Mouse (Mus musculus) hindbrain, embryonic 16.5 days (tissue): ENCODE measurements around the gene 9030612E09Rik. TPM values are rescaled to one million over a fixed set of nuclear protein-coding genes. Genes with fewer than 3 reads are reported as not detected.

ENCODE experiments used
- ATAC-seq: fragments of 200-750 bp; cut with Nextera tagmentation; 2 replicates; pipeline ENCODE4 v1.8.0; 2017; ENCODE audit warnings: moderate TSS enrichment, moderate library complexity
- H3K27ac ChIP-seq: fragments of 300-500 bp; sonication (generic); 2 replicates; pipeline ENCODE4 v1.5.1; 2014; ENCODE audit warnings: low read depth, mild to moderate bottlenecking, control low read depth, low read length, moderate library complexity
- H3K27me3 ChIP-seq: fragments of 300-500 bp; sonication (generic); replicated peaks from 2 replicates; pipeline ENCODE4 v1.6.1; 2014; ENCODE audit warnings: low read length; ENCODE audit not compliant: control insufficient read depth, insufficient read depth
- H3K36me3 ChIP-seq: fragments of 300-500 bp; sonication (generic); 2 replicates; pipeline ENCODE4 v1.6.1; 2014; ENCODE audit warnings: mild to moderate bottlenecking, low read length, moderate library complexity, mixed read lengths; ENCODE audit not compliant: control insufficient read depth, insufficient read depth
- H3K4me1 ChIP-seq: fragments of 300-500 bp; sonication (generic); 2 replicates; pipeline ENCODE4 v1.6.1; 2014; ENCODE audit warnings: low read depth, low read length; ENCODE audit not compliant: control insufficient read depth, insufficient read depth
- H3K4me2 ChIP-seq: fragments of 300-500 bp; sonication (generic); 2 replicates; pipeline ENCODE4 v1.6.1; 2014; ENCODE audit warnings: mild to moderate bottlenecking, low read length, control low read depth, moderate library complexity
- H3K4me3 ChIP-seq: fragments of 300-500 bp; sonication (generic); 2 replicates; pipeline ENCODE4 v1.5.1; 2014; ENCODE audit warnings: mild to moderate bottlenecking, low read length, control low read depth, moderate library complexity
- H3K9ac ChIP-seq: fragments of 300-500 bp; sonication (generic); 2 replicates; pipeline ENCODE4 v1.6.1; 2014; ENCODE audit warnings: low read depth, mild to moderate bottlenecking, control low read depth, low read length, moderate library complexity
- H3K9me3 ChIP-seq: fragments of 300-500 bp; sonication (generic); 2 replicates; pipeline ENCODE4 v1.6.1; 2014; ENCODE audit warnings: mild to moderate bottlenecking, low read length, moderate library complexity; ENCODE audit not compliant: control insufficient read depth
- WGBS: fragments of 180-500 bp; shearing (Covaris S2); extraction: QIAGEN DNeasy Blood & Tissue Kit; methylation state at CpG from one replicate; pipeline ENCODE4 v1.1.7; 2014; 5-methylcytosine and 5-hydroxymethylcytosine counted together
- polyA plus RNA-seq: library from polyadenylated mRNA; unstranded; fragments of >200 nt; fragmentation: Nextera tagmentation; extraction: Ambion mirVana; gene quantifications from 2 replicates; pipeline ENCODE4 v1.2.1, GENCODE M21; 2015

Gene 9030612E09Rik
- polyA plus RNA-seq: 1.8 and 1.9 TPM in 2 replicates

DNA sequence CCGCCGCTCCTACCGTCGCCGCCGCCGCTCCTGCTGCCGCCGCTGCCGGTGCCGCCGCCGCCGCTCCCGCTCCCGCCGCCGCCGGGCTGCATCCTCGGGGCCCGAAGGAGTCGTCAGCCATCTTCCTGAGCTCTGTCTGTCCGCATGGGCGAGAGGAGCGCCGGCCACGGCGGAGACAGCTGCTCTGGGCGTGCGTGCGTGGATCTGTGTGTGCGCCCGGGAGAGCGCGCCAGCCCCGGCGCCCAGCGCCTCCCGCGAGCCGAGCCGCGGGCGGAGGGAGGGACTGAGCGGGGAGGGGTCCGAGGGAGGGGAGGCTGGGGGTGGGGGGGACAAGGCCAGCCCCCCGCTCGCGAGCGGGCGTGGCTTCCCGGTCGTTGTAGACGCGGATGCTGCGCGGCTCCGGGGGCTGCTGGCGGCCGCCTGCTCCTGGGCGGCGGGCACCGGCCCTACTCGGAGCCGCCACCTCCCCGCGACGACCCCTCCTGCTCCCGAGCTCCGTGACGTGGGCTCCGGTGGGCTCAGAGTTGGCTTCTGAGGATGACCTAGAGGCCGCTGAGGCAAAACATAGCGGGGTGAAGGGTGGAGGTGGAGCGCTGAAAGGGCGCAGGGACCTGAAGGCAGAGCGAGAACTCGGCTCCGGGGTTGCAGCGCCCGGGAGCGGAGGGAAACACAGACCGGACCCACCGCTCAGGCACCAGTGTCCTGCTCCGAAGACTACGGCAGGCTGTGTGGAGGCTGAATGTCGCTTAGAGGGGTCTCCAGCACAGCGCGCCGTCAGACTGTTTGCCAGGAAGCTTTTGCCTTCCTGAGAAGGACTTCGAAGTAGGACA lies at the start of gene 9030612E09Rik, which contains the start of gene Sobp:
TSS of gene 9030612E09Rik (plus strand) at position 379 of the 830 bp plus-strand sequence.
TSS of gene Sobp (minus strand) at position 205 of the 830 bp plus-strand sequence.
- Histone ChIP-seq H3K27me3 (no peaks in the 10 kb centered on the region), H3K4me1 (peaks cover 25% of the 10 kb centered on the region), H3K4me2 (peak within 1 kb of the TSS; percentile 93), H3K9ac (peak within 1 kb of the TSS; percentile 95), H3K4me3 (peak within 1 kb of the TSS; percentile 96), H3K27ac (peak within 1 kb of the TSS; percentile 97), H3K36me3 (no peaks in the 10 kb centered on the region), H3K9me3 (no peaks in the 10 kb centered on the region)
- 0% methylated on average over 47 of the region's 91 CpGs for WGBS
- ATAC-seq: peak; percentile 89

- WGBS: 34% methylated on average over 3 of the region's 3 CpGs
- no peak for ATAC-seq
- Histone ChIP-seq H3K36me3 (0 out of 2 replicates have a peak, but pooled peaks cover 2% of the 10 kb centered on the region), H3K4me3 (no peak overlapping the region), H3K9me3 (no peaks in the 10 kb centered on the region), H3K27me3 (no peaks in the 10 kb centered on the region), H3K4me1 (peaks cover 3% of the 10 kb centered on the region; the same call in 1 of the 2 replicates), H3K27ac (no peak overlapping the region), H3K9ac (no peak overlapping the region), H3K4me2 (no peak overlapping the region)
Measured at GRCm38 (mm10) chr10:43128750-43129149, 45.8 kb upstream of the 9030612E09Rik start.

GRCm38 (mm10) chr10:43134027-43134426 lies 40.5 kb upstream of the 9030612E09Rik start:
- H3K4me2 ChIP-seq: no peak overlapping the region
- H3K9ac ChIP-seq: no peak overlapping the region
- no peaks in the 10 kb centered on the region for H3K36me3 ChIP-seq
- H3K4me1 ChIP-seq: no peaks in the 10 kb centered on the region
- H3K4me3 ChIP-seq: no peak overlapping the region
- no peak overlapping the region for H3K27ac ChIP-seq
- no peak for ATAC-seq
- H3K27me3 ChIP-seq: no peaks in the 10 kb centered on the region
- no peaks in the 10 kb centered on the region for H3K9me3 ChIP-seq
- 91% methylated on average over 11 of the region's 11 CpGs for WGBS

GRCm38 (mm10) chr10:43143173-43143572 lies 31.3 kb upstream of the 9030612E09Rik start:
- Histone ChIP-seq H3K4me2 (no peak overlapping the region), H3K27me3 (no peaks in the 10 kb centered on the region), H3K9ac (no peak overlapping the region), H3K27ac (no peak overlapping the region), H3K4me3 (no peak overlapping the region), H3K36me3 (no peaks in the 10 kb centered on the region), H3K4me1 (no peaks in the 10 kb centered on the region), H3K9me3 (no peaks in the 10 kb centered on the region)
- no peak for ATAC-seq
- 92% methylated on average over 9 of the region's 9 CpGs for WGBS

- WGBS: 75% methylated on average over 11 of the region's 11 CpGs
- Histone ChIP-seq H3K9me3 (no peaks in the 10 kb centered on the region), H3K4me3 (no peak overlapping the region), H3K27me3 (no peaks in the 10 kb centered on the region), H3K27ac (no peak overlapping the region), H3K36me3 (no peaks in the 10 kb centered on the region), H3K9ac (no peak overlapping the region), H3K4me1 (no peaks in the 10 kb centered on the region), H3K4me2 (no peak overlapping the region)
- ATAC-seq: no peak
Measured at GRCm38 (mm10) chr10:43148456-43148855, 26.0 kb upstream of the 9030612E09Rik start.

DNA sequence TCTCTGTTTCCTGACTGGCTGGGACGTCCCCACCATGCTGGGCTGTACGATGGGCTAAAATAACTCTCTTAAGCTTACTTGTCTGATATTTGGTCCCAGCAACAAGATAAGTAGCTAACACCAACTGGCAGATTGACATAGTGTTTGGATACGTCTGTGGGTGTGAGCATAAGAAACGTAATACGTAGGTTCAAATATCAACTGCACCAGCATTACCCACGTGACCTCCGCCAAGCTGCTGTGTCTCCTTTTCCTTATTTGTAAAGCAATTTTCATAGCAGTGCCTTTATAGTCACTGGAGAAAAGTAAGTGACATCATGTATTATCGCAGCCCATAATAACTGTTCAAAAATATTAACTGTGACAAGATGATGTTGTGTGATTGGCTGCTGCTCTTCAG lies 21.9 kb upstream of the 9030612E09Rik start:
- Histone ChIP-seq H3K36me3 (no peaks in the 10 kb centered on the region), H3K27me3 (no peaks in the 10 kb centered on the region), H3K9me3 (no peaks in the 10 kb centered on the region), H3K27ac (no peak overlapping the region), H3K4me2 (no peak overlapping the region), H3K9ac (no peak overlapping the region), H3K4me3 (no peak overlapping the region), H3K4me1 (peaks cover 19% of the 10 kb centered on the region)
- no peak for ATAC-seq
- WGBS: 87% methylated on average over 8 of the region's 8 CpGs

GRCm38 (mm10) chr10:43155046-43155560 lies 19.4 kb upstream of the 9030612E09Rik start:
- no peak overlapping the region for H3K4me3 ChIP-seq
- H3K27ac ChIP-seq: peak overlapping the region; percentile 18
- 3% methylated on average over 12 of the region's 12 CpGs for WGBS
- H3K9ac ChIP-seq: no peak overlapping the region
- H3K9me3 ChIP-seq: no peaks in the 10 kb centered on the region
- peaks cover 19% of the 10 kb centered on the region for H3K4me1 ChIP-seq
- peak overlapping the region; percentile 33 for H3K4me2 ChIP-seq
- peak; percentile 82 for ATAC-seq
- no peaks in the 10 kb centered on the region for H3K27me3 ChIP-seq
- H3K36me3 ChIP-seq: no peaks in the 10 kb centered on the region

DNA sequence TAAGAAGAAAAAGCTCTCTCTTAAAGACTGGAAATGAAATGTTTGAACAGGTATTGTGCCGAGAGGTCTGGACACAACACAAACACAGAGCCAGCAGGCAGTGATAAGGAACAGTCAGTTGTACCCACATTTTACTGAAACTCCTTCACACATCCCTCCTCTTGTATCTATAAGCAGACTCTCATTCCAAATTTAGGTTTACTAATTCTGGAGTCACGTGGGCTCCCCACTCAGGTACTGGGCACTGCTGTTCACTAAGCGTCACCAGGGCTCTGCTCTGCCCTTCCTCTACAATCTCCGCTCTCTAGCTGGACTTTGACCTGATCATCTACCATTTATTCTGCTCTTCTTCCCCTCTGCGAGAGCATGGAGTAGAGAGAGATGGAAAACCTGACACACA lies 15.6 kb upstream of the 9030612E09Rik start:
- H3K9me3 ChIP-seq: no peaks in the 10 kb centered on the region
- 0 out of 2 replicates have a peak, but pooled peaks cover 3% of the 10 kb centered on the region for H3K36me3 ChIP-seq
- peaks cover 14% of the 10 kb centered on the region for H3K4me1 ChIP-seq
- H3K27me3 ChIP-seq: no peaks in the 10 kb centered on the region
- H3K4me3 ChIP-seq: no peak overlapping the region
- ATAC-seq: no peak
- H3K4me2 ChIP-seq: no peak overlapping the region
- WGBS: 86% methylated on average over 5 of the region's 5 CpGs
- no peak overlapping the region for H3K9ac ChIP-seq
- H3K27ac ChIP-seq: no peak overlapping the region

- ATAC-seq: no peak
- H3K27me3 ChIP-seq: no peaks in the 10 kb centered on the region
- WGBS: 84% methylated on average over 5 of the region's 5 CpGs
- H3K9ac ChIP-seq: no peak overlapping the region
- H3K36me3 ChIP-seq: 0 out of 2 replicates have a peak, but pooled peaks cover 3% of the 10 kb centered on the region
- no peak overlapping the region for H3K4me2 ChIP-seq
- H3K9me3 ChIP-seq: no peaks in the 10 kb centered on the region
- H3K27ac ChIP-seq: no peak overlapping the region
- no peak overlapping the region for H3K4me3 ChIP-seq
- peaks cover 10% of the 10 kb centered on the region for H3K4me1 ChIP-seq
Measured at GRCm38 (mm10) chr10:43159333-43159732, 15.2 kb upstream of the 9030612E09Rik start.
